8 mouse cellular contexts compared by ENCODE assay signal in genomic region chr7:13010005-13010908, GRCm38 (mm10). TPM values are rescaled to one million over a fixed set of nuclear protein-coding genes. Genes with fewer than 3 reads are reported as not detected.
DNase-seq lines count a peak whose midpoint lies in the region; ATAC-seq lines count a peak whose summit lies in the region.

Gene Zbtb45 (minus strand): TSS chr7:13010034.

- peaks cover 18% of the 10 kb centered on the region for H3K36me3 ChIP-seq in forebrain, embryonic 15.5 days
- peaks cover 24% of the 10 kb centered on the region for H3K36me3 ChIP-seq in neural tube, embryonic 13.5 days

- no peaks in the 10 kb centered on the region for H3K9me3 ChIP-seq in forebrain, embryonic 15.5 days
- no peaks in the 10 kb centered on the region for H3K9me3 ChIP-seq in neural tube, embryonic 13.5 days

- H3K27me3 ChIP-seq in forebrain, embryonic 15.5 days, result no peaks in the 10 kb centered on the region
- H3K27me3 ChIP-seq in neural tube, embryonic 13.5 days, result peaks cover 9% of the 10 kb centered on the region

- peak within 1 kb of the TSS; percentile 52 for H3K4me3 ChIP-seq in forebrain, embryonic 15.5 days
- H3K4me3 ChIP-seq in neural tube, embryonic 13.5 days, result peak within 1 kb of the TSS; percentile 74

- H3K4me2 ChIP-seq in forebrain, embryonic 15.5 days (replicated peaks), result peak within 1 kb of the TSS; percentile 71
- H3K4me2 ChIP-seq in neural tube, embryonic 13.5 days, result peak within 1 kb of the TSS; percentile 86

- ATAC-seq in forebrain, embryonic 15.5 days (replicated peaks), result no peak
- ATAC-seq in neural tube, embryonic 13.5 days (ENCODE audit: low read depth), result no peak

- DNase-seq in gastrocnemius, postnatal 4 days (ENCODE audit: low spot score in 2 of 2), result no peak
- no peak for DNase-seq in gastrocnemius, adult 8-10 months (ENCODE audit: low spot score in 2 of 2)
- DNase-seq in thymus, postnatal 14 days, result peak; percentile 27
- DNase-seq in thymus, postnatal 10 days (ENCODE audit: low spot score in 2 of 2), result no peak
- DNase-seq in left cerebral cortex, postnatal 25 days (ENCODE audit: low spot score in 2 of 2), result no peak
- DNase-seq in gastrocnemius, adult 18-20 months (ENCODE audit: low spot score), result no peak

- peak within 1 kb of the TSS; percentile 65 for H3K9ac ChIP-seq in forebrain, embryonic 15.5 days (replicated peaks)
- H3K9ac ChIP-seq in neural tube, embryonic 13.5 days, result peak within 1 kb of the TSS; percentile 81

- H3K4me1 ChIP-seq in forebrain, embryonic 15.5 days, result peaks cover 34% of the 10 kb centered on the region
- peaks cover 39% of the 10 kb centered on the region for H3K4me1 ChIP-seq in neural tube, embryonic 13.5 days (replicated peaks)

- 8% methylated on average over 26 of the region's 26 CpGs for WGBS in forebrain, embryonic 15.5 days
- WGBS in neural tube, embryonic 13.5 days, result 4% methylated on average over 26 of the region's 26 CpGs

- H3K27ac ChIP-seq in forebrain, embryonic 15.5 days (replicated peaks), result peak within 1 kb of the TSS; percentile 90
- H3K27ac ChIP-seq in neural tube, embryonic 13.5 days (replicated peaks), result peak within 1 kb of the TSS; percentile 96

- intact Hi-C loops in left cerebral cortex, postnatal 25 days (cut with DNase I), result no loop called here

RNA-seq across cellular contexts. Expression of gene Zbtb45, which starts in this region (rescaled TPM):
- total RNA-seq in gastrocnemius, postnatal 4 days (2021), result 10 to 100 TPM; 10.4 to 13.5 TPM
- 1 to 10 TPM; 2.5 to 3.6 (median 2.8) TPM for total RNA-seq in gastrocnemius, adult 8-10 months (2022)
- polyA plus RNA-seq in forebrain, embryonic 15.5 days (2015; fragmentation: Nextera tagmentation; extraction: Ambion mirVana), result 40.4 and 44.2 TPM in 2 replicates
- 10 to 100 TPM; 34.4 to 37.1 TPM for total RNA-seq in left cerebral cortex, postnatal 25 days (2021)
- polyA plus RNA-seq in neural tube, embryonic 13.5 days (2015; fragmentation: Nextera tagmentation; extraction: Ambion mirVana), result 36.2 and 37.8 TPM in 2 replicates
- total RNA-seq in gastrocnemius, adult 18-20 months (2021), result 1 to 10 TPM; 3.2 to 4.0 TPM
